Mouse (Mus musculus) heart, postnatal 0 days (tissue): ENCODE data around the gene Asb14. TPM values are rescaled to one million over a fixed set of nuclear protein-coding genes. Genes with fewer than 3 reads are reported as not detected.

Experiments
- ATAC-seq: fragments of 200-750 bp; cut with Nextera tagmentation; 2 replicates; pipeline ENCODE4 v1.8.0; 2017; ENCODE audit warnings: low read depth, moderate number of reproducible peaks, moderate library complexity; ENCODE audit not compliant: insufficient read depth
- DNase-seq: peaks from one replicate; pipeline ENCODE4 v3.0.0-alpha.2; 2016; ENCODE audit warnings: low spot score
- H3K27ac ChIP-seq: fragments of 300-500 bp; sonication (generic); 2 replicates; pipeline ENCODE4 v1.5.1; 2014; ENCODE audit warnings: low read depth, mild to moderate bottlenecking
- H3K27me3 ChIP-seq: fragments of 300-500 bp; sonication (generic); 2 replicates; pipeline ENCODE4 v1.6.1; 2014; ENCODE audit warnings: low read length, mixed read lengths; ENCODE audit not compliant: control insufficient read depth, insufficient read depth
- H3K36me3 ChIP-seq: fragments of 300-500 bp; sonication (generic); replicated peaks from 2 replicates; pipeline ENCODE4 v1.6.1; 2014; ENCODE audit warnings: low read length, mixed read lengths; ENCODE audit not compliant: control insufficient read depth, insufficient read depth
- H3K4me1 ChIP-seq: fragments of 300-500 bp; sonication (generic); 2 replicates; pipeline ENCODE4 v1.6.1; 2014; ENCODE audit warnings: antibody characterized with exemption; ENCODE audit not compliant: control insufficient read depth, insufficient read depth
- H3K4me2 ChIP-seq: fragments of 300-500 bp; sonication (generic); 2 replicates; pipeline ENCODE4 v1.6.1; 2014; ENCODE audit warnings: low read depth, mild to moderate bottlenecking, low read length, moderate library complexity
- H3K4me3 ChIP-seq: fragments of 300-500 bp; sonication (generic); 2 replicates; pipeline ENCODE4 v1.5.1; 2014; ENCODE audit warnings: low read depth, low read length
- H3K9ac ChIP-seq: fragments of 300-500 bp; sonication (generic); replicated peaks from 2 replicates; pipeline ENCODE4 v1.6.1; 2014; ENCODE audit warnings: low read depth, low read length, mixed read lengths
- H3K9me3 ChIP-seq: fragments of 300-500 bp; sonication (generic); replicated peaks from 2 replicates; pipeline ENCODE4 v1.6.1; 2016; ENCODE audit warnings: low read length; ENCODE audit not compliant: control insufficient read depth
- CTCF ChIP-seq: IDR thresholded peaks from 2 replicates; pipeline ENCODE4 v1.5.1; 2016; ENCODE audit warnings: antibody characterized with exemption, control low read depth, low read depth
- EP300 ChIP-seq: IDR thresholded peaks from 2 replicates; pipeline ENCODE4 v1.6.1; 2016; ENCODE audit warnings: antibody characterized with exemption, low read depth
- WGBS: fragments of 180-500 bp; shearing (Covaris S2); extraction: QIAGEN DNeasy Blood & Tissue Kit; methylation state at CpG from one replicate; pipeline ENCODE4 v1.1.7; 2014; 5-methylcytosine and 5-hydroxymethylcytosine counted together
- polyA plus RNA-seq: library from polyadenylated mRNA; unstranded; fragments of >200 nt; fragmentation: Nextera tagmentation; extraction: Ambion mirVana; gene quantifications from 2 replicates; pipeline ENCODE4 v1.2.1, GENCODE M21; 2015
- total RNA-seq: library from RNA; depleted of rRNA; stranded (reverse); fragments of >200 nt; gene quantifications from 2 replicates; pipeline ENCODE4 v1.2.3, GENCODE M21; 2014; ENCODE audit warnings: low replicate concordance

The Asb14 gene
- total and polyA plus RNA-seq, 2 experiments from 2014 or later = 7.9 to 8.9 TPM

GRCm38 (mm10) chr14:26868299-26868698 lies 26.1 kb upstream of the Asb14 start:
- no peak overlapping the region for H3K27ac ChIP-seq
- H3K36me3 ChIP-seq = no peaks in the 10 kb centered on the region
- H3K27me3 ChIP-seq = no peaks in the 10 kb centered on the region
- H3K4me1 ChIP-seq = no peaks in the 10 kb centered on the region
- 70% methylated on average over 5 of the region's 5 CpGs for WGBS
- no peak overlapping the region for H3K4me2 ChIP-seq
- no peak overlapping the region for H3K4me3 ChIP-seq
- ATAC-seq (no peak), DNase-seq (no peak)
- H3K9ac ChIP-seq = no peak overlapping the region
- TF ChIP-seq EP300 (no peak), CTCF (no peak)
- no peaks in the 10 kb centered on the region for H3K9me3 ChIP-seq

GRCm38 (mm10) chr14:26878756-26879155 lies 15.6 kb upstream of the Asb14 start:
- DNase-seq = no peak
- H3K9me3 ChIP-seq = no peaks in the 10 kb centered on the region
- no peaks in the 10 kb centered on the region for H3K27me3 ChIP-seq
- WGBS = 64% methylated on average over 4 of the region's 4 CpGs
- H3K27ac ChIP-seq = no peak overlapping the region
- H3K4me2 ChIP-seq = no peak overlapping the region
- ATAC-seq = no peak
- TF ChIP-seq EP300 (no peak), CTCF (no peak)
- no peak overlapping the region for H3K9ac ChIP-seq
- no peak overlapping the region for H3K4me3 ChIP-seq
- no peaks in the 10 kb centered on the region for H3K4me1 ChIP-seq
- H3K36me3 ChIP-seq = no peaks in the 10 kb centered on the region

GRCm38 (mm10) chr14:26879976-26880375 lies 14.4 kb upstream of the Asb14 start:
- Histone ChIP-seq H3K9me3 (no peaks in the 10 kb centered on the region), H3K27ac (no peak overlapping the region), H3K4me1 (no peaks in the 10 kb centered on the region), H3K4me3 (no peak overlapping the region), H3K9ac (no peak overlapping the region), H3K4me2 (no peak overlapping the region), H3K27me3 (no peaks in the 10 kb centered on the region), H3K36me3 (no peaks in the 10 kb centered on the region)
- ATAC-seq = no peak
- TF ChIP-seq CTCF (no peak), EP300 (no peak)
- DNase-seq = no peak
- 70% methylated on average over 2 of the region's 2 CpGs for WGBS

GRCm38 (mm10) chr14:26881700-26882099 lies 12.7 kb upstream of the Asb14 start:
- Histone ChIP-seq H3K4me2 (no peak overlapping the region), H3K36me3 (no peaks in the 10 kb centered on the region), H3K9ac (no peak overlapping the region), H3K27ac (no peak overlapping the region), H3K9me3 (no peaks in the 10 kb centered on the region), H3K4me3 (no peak overlapping the region), H3K27me3 (no peaks in the 10 kb centered on the region), H3K4me1 (no peaks in the 10 kb centered on the region)
- TF ChIP-seq CTCF (no peak), EP300 (no peak)
- no peak for DNase-seq
- no peak for ATAC-seq
- WGBS = 72% methylated on average over 5 of the region's 5 CpGs

- H3K4me3 ChIP-seq = no peak overlapping the region
- H3K27me3 ChIP-seq = no peaks in the 10 kb centered on the region
- ATAC-seq (no peak), DNase-seq (no peak)
- H3K9me3 ChIP-seq = no peaks in the 10 kb centered on the region
- H3K4me1 ChIP-seq = no peaks in the 10 kb centered on the region
- TF ChIP-seq CTCF (no peak), EP300 (no peak)
- H3K4me2 ChIP-seq = no peak overlapping the region
- H3K36me3 ChIP-seq = no peaks in the 10 kb centered on the region
- no peak overlapping the region for H3K9ac ChIP-seq
- WGBS = 62% methylated on average over 3 of the region's 3 CpGs
- no peak overlapping the region for H3K27ac ChIP-seq
Observed at GRCm38 (mm10) chr14:26887244-26887643, 7.1 kb upstream of the Asb14 start.

GRCm38 (mm10) chr14:26890777-26891176 lies 3.6 kb upstream of the Asb14 start:
- no peak overlapping the region for H3K27ac ChIP-seq
- peaks cover 8% of the 10 kb centered on the region; the same call in 1 of the 2 replicates for H3K4me1 ChIP-seq
- DNase-seq = no peak
- TF ChIP-seq CTCF = no peak
- no peak for TF ChIP-seq EP300
- WGBS = 78% methylated on average over 3 of the region's 3 CpGs
- H3K36me3 ChIP-seq = no peaks in the 10 kb centered on the region
- H3K27me3 ChIP-seq = no peaks in the 10 kb centered on the region
- H3K9me3 ChIP-seq = no peaks in the 10 kb centered on the region
- ATAC-seq = no peak
- no peak overlapping the region for H3K4me2 ChIP-seq
- H3K9ac ChIP-seq = no peak overlapping the region
- H3K4me3 ChIP-seq = no peak overlapping the region
